Mouse (Mus musculus): ENCODE data around the gene Aplnr. TPM values are rescaled to one million over a fixed set of nuclear protein-coding genes. Genes with fewer than 3 reads are reported as not detected.

Gene Aplnr
- total and polyA plus RNA-seq, 3 experiments: not detected

- no peak overlapping the region for H3K27ac ChIP-seq (ENCODE audit: insufficient read depth, low read depth)
- DNase-seq (ENCODE audit: extremely low read depth): no peak
- no peaks in the 10 kb centered on the region for H3K79me2 ChIP-seq (replicated peaks; ENCODE audit: control insufficient read depth, extremely low read depth, insufficient read depth, poor library complexity, severe bottlenecking)
- in situ Hi-C loops (cut with MboI; ENCODE audit: low pct_ligation_motif_present, low pct_unique_long_range_greater_than_20kb, low sequenced_read_pairs): no loop called here
- H3K4me2 ChIP-seq (ENCODE audit: insufficient read depth, low read depth, poor library complexity, severe bottlenecking): no peak overlapping the region
- dilution Hi-C loops (cut with MboI; ENCODE audit: extremely low pct_ligation_motif_present, extremely low pct_unique_long_range_greater_than_20kb, low sequenced_read_pairs): no loop called here
- no peak overlapping the region for H3K9ac ChIP-seq (ENCODE audit: insufficient read depth, low read depth)
- peaks cover 84% of the 10 kb centered on the region for H3K27me3 ChIP-seq (replicated peaks)
- no peaks in the 10 kb centered on the region for H3K4me1 ChIP-seq (ENCODE audit: control insufficient read depth in 1 of 2, insufficient read depth in 2 of 2)
- H3K4me3 ChIP-seq (replicated peaks in 1 of 3; ENCODE audit: low read depth in 2 of 3, low read length in 2 of 3, poor library complexity in 1 of 3): no peak overlapping the region
- no peaks in the 10 kb centered on the region for H3K9me3 ChIP-seq (replicated peaks; ENCODE audit: low read length)
- H3K36me3 ChIP-seq (replicated peaks in 1 of 2; ENCODE audit: control insufficient read depth in 1 of 2, insufficient read depth in 1 of 2, low read length in 1 of 2): no peaks in the 10 kb centered on the region
- no peak for TF ChIP-seq ZMIZ1 (IDR thresholded peaks at IDR 0.05; ENCODE audit: low read depth, low read length)
- no peak for TF ChIP-seq BHLHE40 (IDR thresholded peaks at IDR 0.05; ENCODE audit: low read depth, low read length)
- no peak for TF ChIP-seq USF1 (IDR thresholded peaks at IDR 0.05; ENCODE audit: low read depth, low read length)
- no peak for TF ChIP-seq ZKSCAN1 (IDR thresholded peaks at IDR 0.05; ENCODE audit: borderline replicate concordance, low read depth, low read length)
- TF ChIP-seq ETS1 (conservative IDR thresholded peaks at IDR 0.05; ENCODE audit: low read depth, low read length): no peak
- TF ChIP-seq E2F4 (IDR thresholded peaks at IDR 0.05; ENCODE audit: insufficient replicate concordance, low read depth, low read length): no peak
- TF ChIP-seq TCF12 (IDR thresholded peaks at IDR 0.05; ENCODE audit: low read depth, low read length): no peak
- TF ChIP-seq NELFE (IDR thresholded peaks at IDR 0.05; ENCODE audit: low read depth, low read length): no peak
- TF ChIP-seq JUND (conservative IDR thresholded peaks at IDR 0.05; ENCODE audit: low read depth, low read length): no peak
- no peak for TF ChIP-seq TBP (conservative IDR thresholded peaks at IDR 0.05; ENCODE audit: low read depth, low read length)
- TF ChIP-seq UBTF (IDR thresholded peaks at IDR 0.05; ENCODE audit: low read depth, low read length): no peak
- no peak for TF ChIP-seq HCFC1 (IDR thresholded peaks at IDR 0.05; ENCODE audit: low read depth, low read length)
- TF ChIP-seq RAD21 (IDR thresholded peaks at IDR 0.05; ENCODE audit: low read depth, low read length): no peak
- TF ChIP-seq POLR2AphosphoS2 (IDR thresholded peaks at IDR 0.05; ENCODE audit: low read depth, low read length): no peak
- no peak for TF ChIP-seq SMC3 (IDR thresholded peaks at IDR 0.05; ENCODE audit: low read depth, low read length)
- no peak for TF ChIP-seq JUN (IDR thresholded peaks at IDR 0.05; ENCODE audit: insufficient read depth, low read depth, low read length)
- TF ChIP-seq POLR2A (IDR thresholded peaks at IDR 0.05; ENCODE audit: low read depth, low read length): no peak
- TF ChIP-seq RCOR1 (conservative IDR thresholded peaks at IDR 0.05; ENCODE audit: low read depth, low read length): no peak
- TF ChIP-seq CHD2 (IDR thresholded peaks at IDR 0.05; ENCODE audit: low read length): no peak
Observed at GRCm38 (mm10) chr2:85135099-85135498, 926 bp upstream of the Aplnr start.

DNA sequence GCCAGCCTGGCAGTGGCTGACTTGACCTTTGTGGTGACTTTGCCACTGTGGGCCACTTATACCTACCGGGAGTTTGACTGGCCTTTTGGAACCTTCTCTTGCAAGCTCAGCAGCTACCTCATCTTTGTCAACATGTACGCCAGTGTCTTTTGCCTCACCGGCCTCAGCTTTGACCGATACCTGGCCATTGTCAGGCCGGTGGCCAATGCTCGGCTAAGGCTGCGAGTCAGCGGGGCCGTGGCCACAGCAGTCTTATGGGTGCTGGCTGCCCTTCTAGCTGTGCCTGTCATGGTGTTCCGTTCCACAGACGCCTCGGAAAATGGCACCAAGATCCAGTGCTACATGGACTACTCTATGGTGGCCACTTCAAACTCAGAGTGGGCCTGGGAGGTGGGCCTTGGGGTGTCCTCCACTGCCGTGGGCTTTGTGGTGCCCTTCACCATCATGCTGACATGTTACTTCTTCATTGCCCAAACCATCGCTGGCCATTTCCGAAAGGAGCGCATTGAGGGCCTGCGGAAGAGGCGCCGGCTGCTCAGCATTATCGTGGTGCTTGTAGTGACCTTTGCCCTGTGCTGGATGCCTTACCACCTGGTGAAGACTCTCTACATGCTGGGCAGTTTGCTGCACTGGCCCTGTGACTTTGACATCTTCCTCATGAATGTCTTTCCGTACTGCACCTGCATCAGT is 951 bp downstream of the Aplnr start:
- Histone ChIP-seq H3K27ac (ENCODE audit: insufficient read depth, low read depth) (no peak overlapping the region), H3K4me1 (ENCODE audit: control insufficient read depth in 1 of 2, insufficient read depth in 2 of 2) (no peaks in the 10 kb centered on the region), H3K4me3 (replicated peaks in 1 of 3; ENCODE audit: low read depth in 2 of 3, low read length in 2 of 3, poor library complexity in 1 of 3) (no peak overlapping the region), H3K36me3 (replicated peaks in 1 of 2; ENCODE audit: control insufficient read depth in 1 of 2, insufficient read depth in 1 of 2, low read length in 1 of 2) (no peaks in the 10 kb centered on the region), H3K4me2 (ENCODE audit: insufficient read depth, low read depth, poor library complexity, severe bottlenecking) (no peak overlapping the region), H3K27me3 (replicated peaks) (peaks cover 80% of the 10 kb centered on the region), H3K9ac (ENCODE audit: insufficient read depth, low read depth) (no peak overlapping the region), H3K79me2 (replicated peaks; ENCODE audit: control insufficient read depth, extremely low read depth, insufficient read depth, poor library complexity, severe bottlenecking) (no peaks in the 10 kb centered on the region), H3K9me3 (replicated peaks; ENCODE audit: low read length) (no peaks in the 10 kb centered on the region)
- TF ChIP-seq HCFC1 (IDR thresholded peaks at IDR 0.05; ENCODE audit: low read depth, low read length): no peak
- TF ChIP-seq PAX5 (IDR thresholded peaks at IDR 0.05; ENCODE audit: low read length): no peak
- no peak for TF ChIP-seq MYC (IDR thresholded peaks at IDR 0.05; ENCODE audit: low read depth, low read length)
- TF ChIP-seq GABPA (IDR thresholded peaks at IDR 0.05; ENCODE audit: insufficient replicate concordance, low read depth, low read length): no peak
- TF ChIP-seq SMC3 (IDR thresholded peaks at IDR 0.05; ENCODE audit: low read depth, low read length): no peak
- no peak for TF ChIP-seq POLR2A (IDR thresholded peaks at IDR 0.05; ENCODE audit: low read depth, low read length)
- TF ChIP-seq RAD21 (IDR thresholded peaks at IDR 0.05; ENCODE audit: low read depth, low read length): no peak
- TF ChIP-seq MXI1 (IDR thresholded peaks at IDR 0.05; ENCODE audit: low read depth, low read length): no peak
- TF ChIP-seq ZMIZ1 (IDR thresholded peaks at IDR 0.05; ENCODE audit: low read depth, low read length): no peak
- no peak for TF ChIP-seq MAFK (IDR thresholded peaks at IDR 0.05; ENCODE audit: insufficient replicate concordance, low read length)
- no peak for TF ChIP-seq SIN3A (IDR thresholded peaks at IDR 0.05; ENCODE audit: low read length)
- TF ChIP-seq BHLHE40 (IDR thresholded peaks at IDR 0.05; ENCODE audit: low read depth, low read length): no peak
- no peak for TF ChIP-seq CHD2 (IDR thresholded peaks at IDR 0.05; ENCODE audit: low read length)
- in situ Hi-C loops (cut with MboI; ENCODE audit: low pct_ligation_motif_present, low pct_unique_long_range_greater_than_20kb, low sequenced_read_pairs): no loop called here
- DNase-seq (ENCODE audit: extremely low read depth): no peak
- dilution Hi-C loops (cut with MboI; ENCODE audit: extremely low pct_ligation_motif_present, extremely low pct_unique_long_range_greater_than_20kb, low sequenced_read_pairs): no loop called here
